In the genomic region with DNA sequence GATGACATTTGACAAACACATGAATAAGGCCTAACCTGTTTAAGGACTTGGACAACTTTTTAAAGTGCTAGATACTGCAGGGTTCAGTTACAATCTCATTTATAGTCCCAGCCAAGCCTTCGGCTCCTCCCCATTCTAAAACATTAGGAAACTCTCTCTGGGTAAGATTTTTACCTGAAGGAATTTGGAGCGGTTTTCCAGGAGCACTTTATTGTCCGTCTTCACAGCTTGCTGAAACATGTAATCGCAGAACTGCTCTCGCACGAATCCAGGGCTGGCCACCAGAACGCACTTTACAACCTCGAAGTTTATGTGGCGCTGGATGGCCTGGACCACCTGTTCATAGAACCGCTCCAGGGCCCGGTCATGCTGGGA, we compare ENCODE assay signal across 9 mouse cellular contexts. TPM values are rescaled to one million over a fixed set of nuclear protein-coding genes. Genes with fewer than 3 reads are reported as not detected.
A peak's percentile ranks its signal among the peaks of the same experiment; 100 is the strongest.
DNase-seq lines count a peak whose midpoint lies in the region; ATAC-seq and TF ChIP-seq lines count a peak whose summit lies in the region.
"Had no signal": no experiment of that assay in that cellular context is flagged by ENCODE, and none has a peak within 500 bp of the region (broad histone marks: within the 10 kb centered on the region; RNA-seq: fewer than 3 reads in every experiment).

No protein-coding gene starts in this region.

- 56% methylated on average over 11 of the region's 11 CpGs for WGBS in heart, embryonic 10.5 days
- 76% methylated on average over 11 of the region's 11 CpGs for WGBS in forebrain, embryonic 13.5 days
- WGBS in liver, embryonic 14.5 days (ENCODE audit: insufficient replicate concordance), result 45% methylated on average over 11 of the region's 11 CpGs

- peak overlapping the region; percentile 73 for H3K4me3 ChIP-seq in heart, embryonic 10.5 days
- H3K4me3 ChIP-seq in CH12.LX (replicated peaks in 1 of 3; ENCODE audit: low read depth in 2 of 3, low read length in 2 of 3, poor library complexity in 1 of 3), result peak overlapping the region; percentile 87 to 99 (median 88)
- peak overlapping the region; percentile 64 for H3K4me3 ChIP-seq in forebrain, embryonic 13.5 days
- H3K4me3 ChIP-seq in liver, embryonic 14.5 days (ENCODE audit: insufficient read depth in 1 of 2, low read depth in 2 of 2, low read length in 2 of 2), result peak overlapping the region; percentile 67 to 93

- H3K36me3 ChIP-seq in heart, embryonic 10.5 days, result peaks cover 23% of the 10 kb centered on the region
- H3K36me3 ChIP-seq in CH12.LX (replicated peaks in 1 of 2; ENCODE audit: control insufficient read depth in 1 of 2, insufficient read depth in 1 of 2, low read length in 1 of 2), result peaks cover 10 to 27% of the 10 kb centered on the region in 2 experiments
- peaks cover 30% of the 10 kb centered on the region for H3K36me3 ChIP-seq in forebrain, embryonic 13.5 days (ENCODE audit: poor library complexity, severe bottlenecking)
- peaks cover 18% of the 10 kb centered on the region for H3K36me3 ChIP-seq in liver, embryonic 14.5 days (replicated peaks; ENCODE audit: control insufficient read depth, insufficient read depth, low read depth)

- DNase-seq in heart, embryonic 10.5 days (ENCODE audit: low spot score), result no peak
- no peak for DNase-seq in heart, adult 18-20 months
- no peak for DNase-seq in CH12.LX (ENCODE audit: extremely low read depth)
- no peak for DNase-seq in liver, embryonic 14.5 days (ENCODE audit: low read depth in 3 of 3, low spot score in 3 of 3)
- no peak for DNase-seq in left cerebral cortex, adult 11 months (ENCODE audit: low spot score)

- no peak for TF ChIP-seq EP300 in CH12.LX (IDR thresholded peaks at IDR 0.05; ENCODE audit: low read length)
- no peak for TF ChIP-seq EP300 in liver, embryonic 14.5 days (IDR thresholded peaks at IDR 0.05; ENCODE audit: low read depth)

- no peak for TF ChIP-seq POLR2A in CH12.LX (IDR thresholded peaks at IDR 0.05; ENCODE audit: low read depth, low read length)

- no peak for TF ChIP-seq RAD21 in CH12.LX (IDR thresholded peaks at IDR 0.05; ENCODE audit: low read depth, low read length)

- peak overlapping the region; percentile 93 for H3K9ac ChIP-seq in CH12.LX (ENCODE audit: insufficient read depth, low read depth)
- peak overlapping the region; percentile 79 for H3K9ac ChIP-seq in forebrain, embryonic 13.5 days
- H3K9ac ChIP-seq in liver, embryonic 14.5 days (replicated peaks), result peak overlapping the region; percentile 95

- peaks cover 16% of the 10 kb centered on the region for H3K79me2 ChIP-seq in CH12.LX (replicated peaks; ENCODE audit: control insufficient read depth, extremely low read depth, insufficient read depth, poor library complexity, severe bottlenecking)

- H3K4me1 ChIP-seq in heart, embryonic 10.5 days, result peaks cover 42% of the 10 kb centered on the region
- peaks cover 5 to 25% of the 10 kb centered on the region in 2 experiments; a peak in 3 of 4 replicates for H3K4me1 ChIP-seq in CH12.LX (ENCODE audit: control insufficient read depth in 1 of 2, insufficient read depth in 2 of 2)
- peaks cover 22% of the 10 kb centered on the region for H3K4me1 ChIP-seq in forebrain, embryonic 13.5 days
- H3K4me1 ChIP-seq in liver, embryonic 14.5 days (replicated peaks; ENCODE audit: control insufficient read depth in 2 of 2, insufficient read depth in 2 of 2, low read length in 1 of 2), result peaks cover 15 to 19% of the 10 kb centered on the region in 2 experiments

- peak overlapping the region; percentile 64 for H3K4me2 ChIP-seq in CH12.LX (ENCODE audit: insufficient read depth, low read depth, poor library complexity, severe bottlenecking)
- peak overlapping the region; percentile 95 for H3K4me2 ChIP-seq in forebrain, embryonic 13.5 days
- peak overlapping the region; percentile 100 for H3K4me2 ChIP-seq in liver, embryonic 14.5 days (ENCODE audit: low read depth)

- H3K27ac ChIP-seq in heart, embryonic 10.5 days, result peak overlapping the region; percentile 96
- H3K27ac ChIP-seq in CH12.LX (ENCODE audit: insufficient read depth, low read depth), result no peak overlapping the region
- H3K27ac ChIP-seq in forebrain, embryonic 13.5 days, result no peak overlapping the region
- peak overlapping the region; percentile 98 for H3K27ac ChIP-seq in liver, embryonic 14.5 days

- dilution Hi-C loops in CH12.LX (cut with MboI; ENCODE audit: extremely low pct_ligation_motif_present, extremely low pct_unique_long_range_greater_than_20kb, low sequenced_read_pairs), result no loop called here

- H3K27me3 ChIP-seq in heart, embryonic 10.5 days (ENCODE audit: insufficient read depth, poor library complexity, severe bottlenecking), result no peaks in the 10 kb centered on the region
- H3K27me3 ChIP-seq in CH12.LX (replicated peaks), result no peaks in the 10 kb centered on the region
- no peaks in the 10 kb centered on the region for H3K27me3 ChIP-seq in forebrain, embryonic 13.5 days
- H3K27me3 ChIP-seq in liver, embryonic 14.5 days (ENCODE audit: control insufficient read depth, insufficient read depth, low read length), result no peaks in the 10 kb centered on the region

- no peaks in the 10 kb centered on the region for H3K9me3 ChIP-seq in heart, embryonic 10.5 days
- no peaks in the 10 kb centered on the region for H3K9me3 ChIP-seq in CH12.LX (replicated peaks; ENCODE audit: low read length)
- peaks cover 4% of the 10 kb centered on the region; the same call in 1 of the 2 replicates for H3K9me3 ChIP-seq in forebrain, embryonic 13.5 days (replicated peaks)
- H3K9me3 ChIP-seq in liver, embryonic 14.5 days (ENCODE audit: control insufficient read depth, low read length), result no peaks in the 10 kb centered on the region

- no peak for TF ChIP-seq CTCF in CH12.LX (conservative IDR thresholded peaks at IDR 0.05 in 1 of 2, IDR thresholded peaks at IDR 0.05 in 1 of 2; ENCODE audit: low read depth in 2 of 2, low read length in 2 of 2)
- no peak for TF ChIP-seq CTCF in liver, embryonic 14.5 days (IDR thresholded peaks at IDR 0.05; ENCODE audit: low read depth)

- in situ Hi-C loops in CH12.LX (cut with MboI; ENCODE audit: low pct_ligation_motif_present, low pct_unique_long_range_greater_than_20kb, low sequenced_read_pairs), result no loop called here

- no peak for ATAC-seq in forebrain, embryonic 13.5 days
- ATAC-seq in liver, embryonic 14.5 days (ENCODE audit: insufficient read depth), result no peak
- ATAC-seq in monocyte, adult 5-6 weeks (replicated peaks; ENCODE audit: insufficient number of reproducible peaks, low FRiP score, low TSS enrichment, poor library complexity, severe bottlenecking), result no peak
- ATAC-seq in erythroid progenitor cell, adult 5-6 weeks (replicated peaks; ENCODE audit: low FRiP score, poor library complexity, severe bottlenecking), result no peak

TF ChIP-seq in CH12.LX, 34 proteins besides CTCF, POLR2A, EP300 and RAD21:
- TF ChIP-seq SIN3A (IDR thresholded peaks at IDR 0.05; ENCODE audit: low read length), result peak; percentile 16; the same call in 1 of the 2 replicates
- TF ChIP-seq UBTF (IDR thresholded peaks at IDR 0.05; ENCODE audit: low read depth, low read length), result no peak
- peak; percentile 17; the same call in 1 of the 2 replicates for TF ChIP-seq CHD1 (IDR thresholded peaks at IDR 0.05; ENCODE audit: low read depth, low read length)
- no peak for TF ChIP-seq JUN (IDR thresholded peaks at IDR 0.05; ENCODE audit: insufficient read depth, low read depth, low read length)
- TF ChIP-seq MAX (IDR thresholded peaks at IDR 0.05; ENCODE audit: low read length), result 0 out of 2 replicates have a peak, but pooled peaks have one; percentile 11

RNA-seq across cellular contexts. Expression of a gene that starts 1.0 kb away (rescaled TPM):
- 9.1 and 9.5 TPM in 2 replicates for polyA plus RNA-seq in heart, embryonic 10.5 days (2016; fragmentation: Nextera tagmentation; extraction: Ambion mirVana)
- 10 to 100 TPM; 16.3 to 18.5 TPM for total RNA-seq in heart, adult 18-20 months (2021)
- total RNA-seq in CH12.LX (2012; rRNA removed), result 29.7 and 33.6 TPM in 2 replicates
- total RNA-seq in CH12.LX (2014; rRNA removed), result 17.5 and 18.9 TPM in 2 replicates
- 43.1 and 46.0 TPM in 2 replicates for polyA plus RNA-seq in CH12.LX (2012; ENCODE audit: insufficient read length, low read depth)
- polyA plus RNA-seq in forebrain, embryonic 13.5 days (2015; fragmentation: Nextera tagmentation; extraction: Ambion mirVana), result 4.3 and 4.5 TPM in 2 replicates
- 14.8 and 19.2 TPM in 2 replicates for polyA plus RNA-seq in liver, embryonic 14.5 days (2012; rRNA removed)
- polyA plus RNA-seq in liver, embryonic 14.5 days (2014; fragmentation: Nextera tagmentation; extraction: Ambion mirVana), result 4.9 and 5.2 TPM in 2 replicates
- 4.1 to 6.7 TPM (median 6.7 TPM) in 3 replicates for total RNA-seq in monocyte, adult 5-6 weeks (2017)
- total RNA-seq in erythroid progenitor cell, adult 5-6 weeks (2015; ENCODE audit: low replicate concordance), result 7.5 and 11.9 TPM in 2 replicates
- total RNA-seq in erythroid progenitor cell, adult 5-6 weeks (2017; ENCODE audit: low replicate concordance), result 14.1 and 14.3 TPM in 2 replicates

RNA-seq across cellular contexts. Expression of a gene that starts 12.7 kb away (rescaled TPM):
- polyA plus RNA-seq in heart, embryonic 10.5 days (2016; fragmentation: Nextera tagmentation; extraction: Ambion mirVana), result 7.3 and 9.0 TPM in 2 replicates
- total RNA-seq in heart, adult 18-20 months (2021), result 1 to 10 TPM; 4.4 to 8.6 TPM
- total RNA-seq in CH12.LX (2012; rRNA removed) (0.30 and 0.55 TPM in 2 replicates), CH12.LX (2014; rRNA removed) (not detected in 2 replicates)
- polyA plus RNA-seq in CH12.LX (2012; ENCODE audit: insufficient read length, low read depth), result 0.69 and 0.71 TPM in 2 replicates
- polyA plus RNA-seq in forebrain, embryonic 13.5 days (2015; fragmentation: Nextera tagmentation; extraction: Ambion mirVana), result 2.7 and 2.8 TPM in 2 replicates
- 0.17 and 0.58 TPM in 2 replicates for polyA plus RNA-seq in liver, embryonic 14.5 days (2012; rRNA removed)
- 2.8 and 3.2 TPM in 2 replicates for polyA plus RNA-seq in liver, embryonic 14.5 days (2014; fragmentation: Nextera tagmentation; extraction: Ambion mirVana)
- 1.1 TPM in 1 of 3 replicates, not detected in the others for total RNA-seq in monocyte, adult 5-6 weeks (2017)
- total RNA-seq in erythroid progenitor cell, adult 5-6 weeks (2015; ENCODE audit: low replicate concordance), result 7.1 and 22.7 TPM in 2 replicates
- total RNA-seq in erythroid progenitor cell, adult 5-6 weeks (2017; ENCODE audit: low replicate concordance), result not detected in 2 replicates
- total RNA-seq: neutrophil, adult 5-6 weeks had no signal

RNA-seq across cellular contexts. Expression of a gene that starts 12.8 kb away (rescaled TPM):
- 15.8 and 26.1 TPM in 2 replicates for polyA plus RNA-seq in heart, embryonic 10.5 days (2016; fragmentation: Nextera tagmentation; extraction: Ambion mirVana)
- total RNA-seq in heart, adult 18-20 months (2021), result 10 to 100 TPM; 31.0 to 34.9 TPM
- total RNA-seq in CH12.LX (2012; rRNA removed), result under 0.01 TPM in 1 of 2 replicates, not detected in the other
- total RNA-seq in CH12.LX (2014; rRNA removed), result 0.01 and 0.04 TPM in 2 replicates
- 0.04 TPM in 2 replicates for polyA plus RNA-seq in CH12.LX (2012; ENCODE audit: insufficient read length, low read depth)
- 5.3 and 5.6 TPM in 2 replicates for polyA plus RNA-seq in forebrain, embryonic 13.5 days (2015; fragmentation: Nextera tagmentation; extraction: Ambion mirVana)
- 0.81 and 0.94 TPM in 2 replicates for polyA plus RNA-seq in liver, embryonic 14.5 days (2012; rRNA removed)
- polyA plus RNA-seq in liver, embryonic 14.5 days (2014; fragmentation: Nextera tagmentation; extraction: Ambion mirVana), result 2.8 and 3.5 TPM in 2 replicates
- 1.8 to 2.1 TPM (median 2.1 TPM) in 3 replicates for total RNA-seq in monocyte, adult 5-6 weeks (2017)
- total RNA-seq in erythroid progenitor cell, adult 5-6 weeks (2015; ENCODE audit: low replicate concordance), result 2.1 and 3.2 TPM in 2 replicates
- 0.76 and 0.77 TPM in 2 replicates for total RNA-seq in erythroid progenitor cell, adult 5-6 weeks (2017; ENCODE audit: low replicate concordance)

Comparison
In these comparisons a context has a peak if more than half of its experiments do, and no peak if none do; other contexts are left out.
1. H3K27ac ChIP-seq: peak in heart, embryonic 10.5 days (single experiment) and liver, embryonic 14.5 days (single experiment); none in CH12.LX (single experiment) and forebrain, embryonic 13.5 days (single experiment).
2. RNA of a gene that starts 12.8 kb away (total RNA-seq): 31.0 to 34.9 TPM in heart, adult 18-20 months; 0.76 to 3.2 TPM in erythroid progenitor cell, adult 5-6 weeks, 1.8 to 2.1 TPM in monocyte, adult 5-6 weeks and under 0.01 to 0.04 TPM in CH12.LX; every median in the first group is over 4 times any median in the second.
3. Peak in every context shown above with its lines, with median percentiles within 50 percentile points of each other: H3K4me3 ChIP-seq, H3K4me2 ChIP-seq and H3K9ac ChIP-seq.